Mouse (Mus musculus): ENCODE results near the gene Dynlt1c.
"Not testable (repeated sequence)": the region's sequence is repeated elsewhere in the genome, so short reads cannot be mapped to it uniquely, and the experiment has no call there.

Dynlt1c gene

GRCm38 (mm10) chr17:6619271-6619670, 17.8 kb downstream of the Dynlt1c start:
- not testable (repeated sequence) for DNase-seq (ENCODE audit: low read depth)

DNA sequence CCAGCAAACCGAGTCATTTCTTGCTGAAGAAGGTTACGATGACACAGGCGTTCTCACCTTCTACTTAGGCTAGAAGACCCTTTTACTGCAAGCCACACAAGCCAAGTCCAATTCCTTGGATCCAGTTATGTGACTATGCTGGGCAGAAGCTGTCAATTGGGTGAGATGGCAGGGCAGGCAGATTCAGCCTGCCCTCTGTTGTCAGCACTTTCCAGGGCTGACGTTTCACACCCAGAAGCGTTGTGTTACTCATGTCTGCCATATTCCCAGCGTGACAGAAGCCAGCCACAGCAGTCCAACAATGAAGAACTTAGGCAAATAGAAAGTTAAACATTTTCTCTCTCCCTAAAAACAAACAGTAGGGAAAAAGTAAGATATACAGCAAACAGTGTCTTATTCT, 18.6 kb downstream of the Dynlt1c start:
- not testable (repeated sequence) for DNase-seq (ENCODE audit: low read depth)

- DNase-seq (ENCODE audit: low read depth), result not testable (repeated sequence)
Observed at GRCm38 (mm10) chr17:6620730-6621451, 19.4 kb downstream of the Dynlt1c start.

- not testable (repeated sequence) for DNase-seq (ENCODE audit: low read depth)
Observed at GRCm38 (mm10) chr17:6621976-6622375, 20.5 kb downstream of the Dynlt1c start.

GRCm38 (mm10) chr17:6624926-6625558, 23.6 kb downstream of the Dynlt1c start:
- not testable (repeated sequence) for DNase-seq (ENCODE audit: low read depth)

DNA sequence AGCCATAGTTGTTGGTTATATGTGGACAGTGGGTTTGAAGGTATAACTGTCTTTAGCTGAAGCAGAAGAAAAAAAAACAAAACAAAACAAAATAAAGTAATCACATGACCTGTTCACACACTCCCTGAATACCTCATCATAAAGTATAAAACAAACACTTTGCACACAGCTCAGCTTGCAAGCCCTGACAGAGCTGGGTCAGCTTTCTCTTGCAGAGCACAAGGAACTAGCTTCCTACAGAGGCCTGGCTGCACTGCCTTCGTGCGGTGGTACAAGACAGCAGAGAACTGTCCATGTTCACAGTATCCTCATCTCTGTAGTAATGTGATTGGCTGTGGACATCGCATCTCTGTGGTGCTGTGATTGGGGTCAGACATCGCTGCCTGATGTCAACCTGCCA, 28.9 kb downstream of the Dynlt1c start:
- DNase-seq (ENCODE audit: low read depth), result not testable (repeated sequence)

DNA sequence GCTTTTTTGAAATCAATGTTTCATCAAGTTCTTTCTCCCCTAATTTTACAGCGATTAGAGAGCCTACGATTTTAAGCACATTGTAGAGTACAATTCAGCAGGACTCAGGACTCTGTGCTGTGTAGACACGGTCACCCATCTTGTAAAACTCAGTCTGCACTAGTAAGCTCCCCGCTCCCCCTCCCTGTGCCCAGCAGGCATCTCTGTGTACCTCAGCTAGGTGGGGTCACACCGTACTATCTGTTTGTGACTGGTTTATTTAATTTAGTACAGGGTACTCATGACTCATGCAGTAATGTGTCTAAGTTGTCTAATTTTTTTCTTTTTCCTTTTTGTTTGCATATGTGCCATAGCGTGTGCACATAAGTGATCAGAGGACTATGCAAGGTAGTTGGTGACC, 31.4 kb downstream of the Dynlt1c start:
- DNase-seq (ENCODE audit: low read depth), result not testable (repeated sequence)

DNA sequence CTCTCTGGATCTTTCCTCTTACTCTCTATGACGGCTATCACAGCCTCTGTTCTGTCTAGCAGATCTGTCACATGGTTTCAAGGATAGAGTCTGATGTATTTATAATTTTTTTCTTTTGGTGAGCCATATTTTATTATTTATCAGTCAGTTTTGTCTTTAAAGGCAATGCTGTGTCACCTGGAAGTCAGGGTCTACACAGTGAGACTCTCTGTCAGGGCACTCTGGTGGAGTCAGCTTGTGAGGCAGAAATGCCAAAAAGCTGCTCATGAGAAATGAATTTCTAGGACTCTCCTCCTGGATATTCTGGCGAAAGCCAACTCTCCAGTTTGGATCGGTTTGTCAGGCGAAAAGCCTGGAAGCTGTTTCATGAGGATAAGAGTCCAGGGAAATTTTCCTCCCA, 34.3 kb downstream of the Dynlt1c start:
- DNase-seq (ENCODE audit: low read depth), result not testable (repeated sequence)

DNA sequence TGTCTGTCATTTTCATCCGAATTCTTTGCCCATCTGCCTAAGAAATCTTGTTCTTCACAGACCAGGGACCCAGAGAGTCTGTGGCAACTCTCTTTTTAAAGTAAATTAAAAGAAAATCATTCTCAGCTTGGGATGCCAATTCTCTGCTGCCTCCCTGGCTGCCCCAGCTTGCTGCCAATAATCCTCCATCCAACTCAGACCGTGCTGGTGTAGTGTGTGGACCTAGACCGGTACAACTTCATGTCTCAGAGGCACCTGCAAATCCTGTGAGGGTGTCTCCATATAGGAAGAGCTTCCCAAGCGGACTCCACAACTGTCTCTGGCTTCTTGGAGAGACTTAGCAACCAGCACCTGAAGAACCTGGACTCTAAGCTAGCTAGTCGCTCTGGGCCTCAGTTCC, 35.4 kb downstream of the Dynlt1c start:
- no peak for DNase-seq (ENCODE audit: low read depth)

DNA sequence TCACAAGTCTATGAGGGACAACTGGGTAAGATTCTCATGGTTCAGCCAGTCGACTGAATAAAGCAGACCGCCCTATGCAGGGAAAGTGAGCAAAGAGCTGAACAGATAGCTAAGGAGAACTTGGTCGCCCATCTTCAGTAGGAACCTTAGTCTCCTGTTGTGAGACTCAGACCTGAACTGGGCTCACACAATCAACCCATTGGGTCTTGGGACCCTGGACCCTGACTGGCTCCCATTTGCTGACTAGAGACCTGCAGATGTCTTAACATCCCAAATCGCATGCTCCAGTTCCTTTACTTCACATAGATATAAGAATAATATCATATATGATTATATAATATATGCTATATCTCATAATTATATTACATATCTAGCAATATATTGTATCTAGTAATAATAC, 36.0 kb downstream of the Dynlt1c start:
- not testable (repeated sequence) for DNase-seq (ENCODE audit: low read depth)

DNA sequence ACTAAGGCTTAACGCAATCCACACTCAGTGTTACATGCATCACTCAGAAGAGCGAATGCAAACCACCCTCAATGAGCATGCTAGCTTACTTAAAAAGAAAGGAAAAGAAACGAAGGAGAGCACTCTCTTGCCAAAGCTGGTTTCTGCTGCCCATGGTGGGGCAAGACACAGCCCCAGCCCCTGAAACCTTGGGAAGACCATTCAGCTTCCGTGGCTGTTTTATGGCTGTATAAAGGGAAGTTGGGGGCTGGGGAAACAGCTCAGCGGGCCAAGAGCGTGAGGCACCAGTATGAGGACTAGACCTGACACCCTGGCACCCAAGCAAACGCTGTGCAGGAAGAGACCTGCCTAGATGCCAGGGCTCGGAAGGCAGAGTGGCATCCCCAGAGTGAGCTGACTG, 37.0 kb downstream of the Dynlt1c start:
- DNase-seq (ENCODE audit: low read depth), result not testable (repeated sequence)

DNA sequence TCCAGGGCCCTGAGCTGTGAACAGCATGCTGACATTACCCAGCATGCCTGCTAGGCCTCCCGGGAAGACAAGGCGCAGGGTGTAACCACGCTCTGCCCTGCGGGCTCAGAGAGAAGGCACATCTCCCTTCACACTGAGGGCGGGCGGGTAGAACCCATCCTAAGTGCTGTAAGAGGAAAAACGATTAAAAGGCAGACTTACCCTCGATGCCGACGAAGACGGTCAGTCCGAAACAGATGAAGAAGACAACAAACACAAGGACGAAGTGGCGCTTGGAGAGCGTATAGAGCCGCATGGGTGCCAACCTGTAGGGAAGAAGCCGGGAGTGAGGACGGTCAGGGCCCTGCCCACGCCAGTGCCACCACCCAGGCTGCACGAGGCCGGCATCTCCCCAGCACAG, 38.0 kb downstream of the Dynlt1c start:
- not testable (repeated sequence) for DNase-seq (ENCODE audit: low read depth)

GRCm38 (mm10) chr17:6640044-6640637, 38.7 kb downstream of the Dynlt1c start:
- peak; percentile 12 for DNase-seq (ENCODE audit: low read depth)

DNA sequence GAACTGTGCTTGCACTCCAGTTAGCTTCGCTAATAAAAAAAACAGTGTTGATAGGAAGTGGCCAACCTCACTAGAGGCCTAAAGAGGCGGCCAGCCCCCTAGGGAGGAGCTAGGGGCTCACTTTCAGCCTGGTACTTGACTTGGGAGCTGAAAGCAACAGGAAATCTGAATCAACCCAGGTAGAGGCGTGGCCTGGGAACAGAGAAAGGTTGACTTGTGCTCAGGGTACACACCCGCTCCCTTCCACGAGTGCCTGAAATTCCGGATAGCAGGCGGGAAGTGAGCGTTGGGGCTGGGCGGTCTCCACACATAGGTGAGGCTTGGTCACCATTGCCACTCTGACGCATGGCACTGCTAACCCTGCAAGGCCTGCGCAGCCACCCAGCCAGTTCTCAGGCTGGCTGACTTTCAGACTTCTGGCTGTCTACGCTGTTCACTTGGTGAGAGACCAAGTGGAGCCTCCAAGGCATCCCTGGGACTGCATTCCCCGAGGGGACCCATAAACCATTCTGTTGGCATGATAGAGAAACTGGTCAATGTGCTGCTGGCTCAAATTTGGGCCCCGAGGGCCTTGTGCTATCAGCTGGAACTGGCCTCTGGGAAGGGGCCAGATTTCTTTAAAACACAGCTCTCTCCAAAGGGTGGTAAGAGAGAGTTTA, 39.4 kb downstream of the Dynlt1c start:
- peak; percentile 11 for DNase-seq (ENCODE audit: low read depth)

DNA sequence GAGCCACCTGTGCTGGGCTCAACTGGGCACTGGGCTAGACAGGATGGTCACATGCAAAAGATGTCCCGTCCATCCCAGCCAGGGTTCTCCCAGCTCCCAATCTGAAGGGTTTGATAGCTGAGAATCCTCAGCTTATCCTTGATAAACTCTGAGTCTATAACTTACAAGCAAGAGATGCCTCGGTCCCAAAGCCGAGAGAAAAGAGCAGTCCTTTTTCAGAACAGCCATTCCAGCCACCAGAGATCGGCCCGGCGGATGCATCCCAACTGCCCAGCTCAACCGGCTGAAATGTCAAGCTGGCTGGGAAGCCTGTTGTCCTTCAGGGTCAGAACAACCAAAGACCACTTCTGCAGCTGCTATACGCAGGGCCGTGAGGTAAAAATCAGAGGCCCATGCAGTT, 42.7 kb downstream of the Dynlt1c start:
- DNase-seq (ENCODE audit: low read depth), result not testable (repeated sequence)

GRCm38 (mm10) chr17:6644673-6645072, 43.2 kb downstream of the Dynlt1c start:
- DNase-seq (ENCODE audit: low read depth), result not testable (repeated sequence)

DNA sequence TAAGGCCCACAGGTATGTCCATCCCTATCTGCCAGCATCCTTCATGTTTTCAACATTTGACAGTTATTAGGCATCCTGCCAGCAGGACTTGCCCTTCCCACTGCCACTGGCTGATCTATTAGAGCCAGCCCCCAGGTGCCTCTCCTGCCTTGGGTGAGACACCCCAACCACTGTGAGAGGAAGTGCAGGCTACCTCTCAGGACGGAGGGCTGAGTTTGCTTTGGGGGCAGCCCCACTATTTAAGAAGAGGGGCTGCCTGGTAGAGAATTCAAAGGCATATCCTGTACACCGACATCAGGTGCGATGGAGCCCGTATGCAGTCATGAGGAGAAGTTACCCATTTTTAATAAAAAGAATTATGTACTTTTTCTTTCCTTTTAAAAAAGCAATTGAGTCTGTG, 44.2 kb downstream of the Dynlt1c start:
- DNase-seq (ENCODE audit: low read depth), result not testable (repeated sequence)

DNA sequence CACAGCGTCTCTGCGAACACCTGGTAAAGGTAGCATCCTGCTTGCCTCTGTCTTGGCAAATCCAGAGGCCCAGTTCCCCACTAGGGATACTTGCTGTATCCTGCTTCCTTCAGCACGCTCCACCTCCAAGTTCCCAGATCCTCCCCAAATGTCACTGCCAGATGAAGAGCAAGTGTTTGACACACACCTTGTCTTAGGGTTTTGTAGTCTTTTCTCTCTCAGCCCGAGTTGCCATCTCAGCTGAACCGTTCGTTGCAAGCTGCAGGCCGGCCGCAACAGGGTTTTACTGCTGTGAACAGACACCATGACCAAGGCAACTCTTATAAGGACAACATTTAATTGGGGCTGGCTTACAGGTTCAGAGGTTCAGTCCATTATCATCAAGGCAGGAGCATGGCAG, 45.4 kb downstream of the Dynlt1c start:
- DNase-seq (ENCODE audit: low read depth), result not testable (repeated sequence)

- DNase-seq (ENCODE audit: low read depth), result not testable (repeated sequence)
Observed at GRCm38 (mm10) chr17:6647452-6647851, 46.0 kb downstream of the Dynlt1c start.

- DNase-seq (ENCODE audit: low read depth), result not testable (repeated sequence)
Observed at GRCm38 (mm10) chr17:6650904-6651565, 49.6 kb downstream of the Dynlt1c start.

DNA sequence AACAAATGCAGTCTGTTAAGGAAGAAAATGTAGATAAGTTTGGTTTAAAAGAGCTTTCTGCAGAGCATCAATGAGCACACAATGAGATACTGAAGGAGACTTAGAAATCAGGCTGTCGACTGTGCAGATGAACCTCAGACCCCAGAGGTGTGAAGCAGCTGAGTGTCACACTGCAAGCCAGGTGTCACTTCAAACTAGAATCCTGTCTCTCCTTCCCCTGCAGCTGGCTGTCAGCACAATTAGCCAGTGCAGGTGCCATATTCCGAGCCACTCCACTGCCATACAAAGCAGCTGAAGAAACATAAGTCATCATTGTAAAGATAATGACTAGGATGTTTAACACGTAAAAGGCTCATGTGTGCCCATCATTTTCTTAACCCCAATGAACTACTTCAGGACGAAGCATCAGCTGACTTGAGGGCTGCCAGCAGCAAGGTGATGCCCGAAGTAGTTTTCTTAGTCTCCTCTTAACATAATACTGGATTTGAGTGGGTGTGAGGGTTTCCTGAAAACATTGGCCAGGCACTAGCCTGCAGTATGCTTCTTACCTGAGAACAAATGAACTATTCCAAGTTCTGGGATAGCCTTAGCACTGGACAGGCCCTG, 52.0 kb downstream of the Dynlt1c start:
- not testable (repeated sequence) for DNase-seq (ENCODE audit: low read depth)

DNA sequence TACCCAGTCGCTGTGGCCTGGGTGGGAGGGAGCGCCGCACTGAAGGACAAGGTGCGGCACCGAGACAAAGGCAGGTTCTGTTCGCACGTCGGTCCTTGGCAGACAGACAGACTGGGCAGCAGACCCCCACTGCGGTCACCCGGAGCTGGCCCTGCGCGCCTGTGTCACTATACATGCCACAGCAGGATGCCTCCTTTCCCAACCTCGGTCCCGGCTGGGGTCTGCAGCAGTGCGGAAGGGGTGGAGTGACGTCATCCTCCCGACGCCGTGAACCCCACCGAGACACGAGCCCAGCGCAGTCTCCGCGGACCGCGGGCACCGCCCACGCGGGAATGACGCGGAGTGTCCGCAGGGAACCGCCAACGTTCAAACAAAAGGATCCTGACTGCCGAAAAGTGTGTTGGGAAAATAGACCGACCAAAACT, 53.6 kb downstream of the Dynlt1c start:
- peak; percentile 83 for DNase-seq (ENCODE audit: low read depth)

All from induced T-regulatory cell, adult 2 months (primary cell).